Mouse (Mus musculus) thymus, adult 2 months (tissue): ENCODE measurements around the gene Gm10198.

Experiments
- CTCF ChIP-seq: fragments of 200-500 bp; IDR thresholded peaks from 2 replicates; pipeline ENCODE4 v1.5.1; 2012; ENCODE audit warnings: mild to moderate bottlenecking, control low read depth, low read length, moderate library complexity, borderline replicate concordance; ENCODE audit not compliant: control insufficient read depth, poor library complexity, insufficient read depth; ENCODE audit errors: extremely low read depth
- POLR2A ChIP-seq: fragments of 200-500 bp; IDR thresholded peaks from 2 replicates; pipeline ENCODE4 v1.6.1; 2012; ENCODE audit warnings: mild to moderate bottlenecking, low read length, control low read depth, moderate library complexity; ENCODE audit not compliant: control insufficient read depth, poor library complexity, insufficient read depth; ENCODE audit errors: extremely low read depth

- TF ChIP-seq CTCF (no peak), POLR2A (no peak)
These were observed 37.3 kb upstream of the Gm10198 start for GRCm38 (mm10) chr13:111555333-111555732.
